Comparison of ENCODE assay signal across 23 mouse cellular contexts in genomic region chr5:120420106-120420505, GRCm38 (mm10). TPM values are rescaled to one million over a fixed set of nuclear protein-coding genes. Genes with fewer than 3 reads are reported as not detected.
"Had no signal": no experiment of that assay in that cellular context is flagged by ENCODE, and none has a peak within 500 bp of the region (broad histone marks: within the 10 kb centered on the region; RNA-seq: fewer than 3 reads in every experiment).

No protein-coding gene starts in this region.

- H3K4me1 ChIP-seq: intestine, embryonic 15.5 days; limb, embryonic 13.5 days had no signal

- H3K36me3 ChIP-seq: hindbrain, embryonic 12.5 days; intestine, embryonic 15.5 days; limb, embryonic 13.5 days; neural tube, embryonic 12.5 days had no signal

- H3K9me3 ChIP-seq: hindbrain, embryonic 12.5 days; intestine, embryonic 15.5 days; limb, embryonic 13.5 days; neural tube, embryonic 12.5 days had no signal

- H3K4me2 ChIP-seq: hindbrain, embryonic 12.5 days; intestine, embryonic 15.5 days; limb, embryonic 13.5 days; midbrain, embryonic 11.5 days; neural tube, embryonic 12.5 days had no signal

- H3K9ac ChIP-seq: hindbrain, embryonic 12.5 days; intestine, embryonic 15.5 days; limb, embryonic 13.5 days; liver, embryonic 14.5 days; neural tube, embryonic 12.5 days had no signal

- ATAC-seq: intestine, embryonic 15.5 days had no signal

- H3K4me3 ChIP-seq: hindbrain, embryonic 12.5 days; intestine, embryonic 15.5 days; limb, embryonic 13.5 days; myocyte; neural tube, embryonic 12.5 days had no signal

- DNase-seq: kidney, adult 18-20 months; kidney, postnatal 10 days; kidney, postnatal 4 days; left cerebral cortex, postnatal 4 days; lung, adult 18-20 months; spleen, adult 18-20 months; thymus, adult 18-20 months; thymus, postnatal 14 days had no signal

- H3K27ac ChIP-seq: hindbrain, embryonic 12.5 days; intestine, embryonic 15.5 days; limb, embryonic 13.5 days; liver, embryonic 14.5 days; neural tube, embryonic 12.5 days had no signal

RNA-seq across cellular contexts. Expression of gene Lhx5, which starts 11.4 kb away (rescaled TPM):
- total RNA-seq: left cerebral cortex, adult 18-20 months; liver, adult 2 months; megakaryocyte progenitor cell, adult 5-6 weeks had no signal
- polyA plus RNA-seq: intestine, embryonic 15.5 days; kidney, embryonic 14.5 days; limb, embryonic 13.5 days; liver, adult 2 months; liver, embryonic 14.5 days; lung, embryonic 16.5 days; myocyte; urinary bladder, adult 2 months had no signal

RNA-seq across cellular contexts. Expression of gene Sds, which starts 56.2 kb away (rescaled TPM):
- total RNA-seq: left cerebral cortex, adult 18-20 months; left cerebral cortex, postnatal 10 days; left cerebral cortex, postnatal 4 days; megakaryocyte progenitor cell, adult 5-6 weeks had no signal
- polyA plus RNA-seq: hindbrain, embryonic 12.5 days; intestine, embryonic 15.5 days; kidney, embryonic 14.5 days; limb, embryonic 13.5 days; lung, embryonic 16.5 days; midbrain, embryonic 11.5 days; myocyte; neural tube, embryonic 12.5 days; stomach, embryonic 14.5 days; urinary bladder, adult 2 months had no signal
